Mouse (Mus musculus) cortical plate, adult 2 months (tissue): ENCODE results near the gene Zc3h12d.

Experiments used
- CTCF ChIP-seq: fragments of 200-500 bp; IDR thresholded peaks from 2 replicates; pipeline ENCODE4 v1.5.1; 2011; ENCODE audit warnings: mild to moderate bottlenecking, control low read depth, low read length; ENCODE audit not compliant: insufficient read depth; ENCODE audit errors: extremely low read depth
- POLR2A ChIP-seq: fragments of 200-500 bp; IDR thresholded peaks from 2 replicates; pipeline ENCODE4 v1.6.1; 2011; ENCODE audit warnings: mild to moderate bottlenecking, low read length, control low read depth; ENCODE audit not compliant: insufficient read depth; ENCODE audit errors: extremely low read depth

GRCm38 (mm10) chr10:7861937-7862657, 29.8 kb downstream of the Zc3h12d start:
- TF ChIP-seq POLR2A: no peak
- TF ChIP-seq CTCF: no peak
